Mouse (Mus musculus) thymus, postnatal 14 days (tissue): ENCODE results near the gene Zfp956.

ENCODE experiments used
- DNase-seq: peaks from one replicate; pipeline ENCODE4 v3.0.0; 2021

Zfp956 gene

GRCm38 (mm10) chr6:47974599-47974998 is 21.4 kb downstream of the Zfp956 start:
- DNase-seq = peak; percentile 38

GRCm38 (mm10) chr6:47978897-47979368 is 25.7 kb downstream of the Zfp956 start:
- peak; percentile 82 for DNase-seq

- no peak for DNase-seq
Measured at GRCm38 (mm10) chr6:47983936-47984335, 30.7 kb downstream of the Zfp956 start.

GRCm38 (mm10) chr6:47995661-47996060 is 42.5 kb downstream of the Zfp956 start:
- no peak for DNase-seq

GRCm38 (mm10) chr6:48010727-48011126 is 57.5 kb downstream of the Zfp956 start:
- no peak for DNase-seq
